Mouse (Mus musculus): ENCODE measurements at regions not wholly inside any gene's neighbourhood (a gene's known extent, or its start where the extent isn't known, plus 50 kb on each side); places are given as distances from the start of the nearest gene placed in this dataset.

DNA sequence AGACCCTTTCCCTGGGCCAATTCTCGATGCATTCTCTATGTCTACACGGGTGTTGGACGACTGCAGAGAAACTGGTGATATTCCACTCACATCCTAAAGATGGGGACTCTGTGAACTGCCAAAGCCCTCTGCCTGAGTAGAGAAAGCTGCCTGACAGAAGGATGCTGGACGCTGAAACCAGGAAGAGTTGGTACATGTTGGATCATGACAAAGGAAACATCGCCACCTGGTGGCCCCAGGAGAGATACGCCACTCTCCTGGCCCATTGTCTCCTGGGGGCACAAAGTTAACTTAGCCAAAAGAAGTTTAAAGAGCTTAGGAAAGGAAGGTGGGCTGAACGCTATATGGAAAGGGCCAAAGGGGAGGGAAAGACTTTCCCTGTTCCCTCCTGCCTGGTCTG is 65.9 kb upstream of the Dynlrb2 start:
- Histone ChIP-seq H3K9me3 (replicated peaks; ENCODE audit: insufficient read depth, low read length) (no peaks in the 10 kb centered on the region), H3K4me3 (ENCODE audit: control insufficient read depth in 1 of 2, insufficient read depth in 1 of 2, low read depth in 2 of 2, low read length in 2 of 2) (no peak overlapping the region), H3K79me2 (ENCODE audit: control insufficient read depth, insufficient read depth, low read length, poor library complexity) (no peaks in the 10 kb centered on the region), H3K36me3 (ENCODE audit: control insufficient read depth in 1 of 2, insufficient read depth in 2 of 2, low read length in 2 of 2) (no peaks in the 10 kb centered on the region), H3K9ac (ENCODE audit: control insufficient read depth, low read depth, low read length, poor library complexity, severe bottlenecking) (no peak overlapping the region), H3K27me3 (ENCODE audit: control insufficient read depth in 1 of 2, insufficient read depth in 2 of 2, low read length in 2 of 2) (no peaks in the 10 kb centered on the region), H3K4me1 (ENCODE audit: control insufficient read depth in 1 of 2, insufficient read depth in 2 of 2, low read length in 2 of 2) (no peaks in the 10 kb centered on the region), H3K27ac (ENCODE audit: control insufficient read depth, low read depth, low read length) (no peak overlapping the region)
- DNase-seq (ENCODE audit: low read depth, low spot score), result peak; percentile 13
- TF ChIP-seq CHD1 (IDR thresholded peaks at IDR 0.05; ENCODE audit: low read depth, low read length) (no peak), ZMIZ1 (IDR thresholded peaks at IDR 0.05; ENCODE audit: low read depth, low read length) (no peak), ZNF384 (IDR thresholded peaks at IDR 0.05; ENCODE audit: low read depth, low read length) (no peak), POLR2AphosphoS5 (IDR thresholded peaks at IDR 0.05; ENCODE audit: borderline replicate concordance, low read depth, low read length) (no peak), CTCF (IDR thresholded peaks at IDR 0.05 in 2 of 3, conservative IDR thresholded peaks at IDR 0.05 in 1 of 3; ENCODE audit: control insufficient read depth in 1 of 3, insufficient read depth in 1 of 3, low read depth in 2 of 3, low read length in 3 of 3, poor library complexity in 1 of 3, severe bottlenecking in 1 of 3) (peak; percentile 25 to 51 (median 43); a peak in 4 of 6 replicates), EP300 (IDR thresholded peaks at IDR 0.05; ENCODE audit: low read depth in 1 of 2, low read length in 2 of 2) (no peak), MEF2A (IDR thresholded peaks at IDR 0.05; ENCODE audit: extremely low read depth, insufficient replicate concordance, low read depth, low read length, poor library complexity, severe bottlenecking) (no peak), TAL1 (IDR thresholded peaks at IDR 0.05; ENCODE audit: low read length) (no peak), ZC3H11A (IDR thresholded peaks at IDR 0.05; ENCODE audit: low read depth, low read length) (no peak), GATA1 (IDR thresholded peaks at IDR 0.05; ENCODE audit: low read depth, low read length) (no peak), SMC3 (IDR thresholded peaks at IDR 0.05; ENCODE audit: low read depth, low read length) (peak; percentile 43), RAD21 (IDR thresholded peaks at IDR 0.05; ENCODE audit: low read depth, low read length) (peak; percentile 43), CHD2 (IDR thresholded peaks at IDR 0.05; ENCODE audit: low read length) (no peak), MYB (IDR thresholded peaks at IDR 0.05; ENCODE audit: low read depth, low read length) (no peak), POLR2AphosphoS2 (IDR thresholded peaks at IDR 0.05; ENCODE audit: low read length) (no peak), ETS1 (IDR thresholded peaks at IDR 0.05; ENCODE audit: low read depth, low read length) (no peak), JUND (IDR thresholded peaks at IDR 0.05; ENCODE audit: low read depth, low read length) (no peak), TBP (IDR thresholded peaks at IDR 0.05; ENCODE audit: low read depth, low read length) (no peak), POLR2A (IDR thresholded peaks at IDR 0.05; ENCODE audit: control insufficient read depth in 1 of 2, insufficient read depth in 1 of 2, low read depth in 1 of 2, low read length in 2 of 2, poor library complexity in 1 of 2) (no peak), MAFK (IDR thresholded peaks at IDR 0.05; ENCODE audit: borderline replicate concordance, low read depth, low read length) (no peak)

DNA sequence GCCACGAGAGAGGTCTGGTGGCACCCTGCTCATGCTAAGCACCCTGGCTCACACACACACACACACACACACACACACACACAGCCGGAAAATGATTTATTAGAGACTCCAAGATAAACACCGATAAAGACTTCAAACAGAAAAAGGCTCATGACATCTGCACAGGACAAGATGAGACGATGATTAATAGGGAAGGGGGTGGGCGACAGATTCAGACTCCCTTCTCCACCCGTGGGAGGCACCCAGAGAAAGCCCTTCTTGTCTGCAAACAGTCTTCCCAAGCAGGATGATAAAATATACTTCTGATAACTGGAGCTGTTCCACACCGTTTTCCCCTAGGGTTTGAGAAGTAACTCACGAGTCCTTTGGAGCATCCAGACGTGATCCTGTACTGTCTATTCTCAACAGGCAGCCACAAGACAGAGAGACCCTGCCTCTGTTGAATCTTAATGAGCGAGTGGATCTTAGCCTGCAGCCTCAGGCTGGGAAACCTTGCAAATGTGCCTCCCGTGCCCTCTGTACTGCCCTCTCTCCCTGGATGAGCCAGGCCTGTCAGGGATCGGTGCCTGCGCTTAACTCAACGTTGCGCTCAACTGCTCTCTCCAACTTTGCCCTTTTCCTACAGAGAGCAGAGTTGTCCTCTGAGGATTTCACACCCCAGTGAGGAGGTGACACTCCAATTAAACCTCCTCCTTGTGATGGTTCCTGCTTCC is 69.3 kb upstream of the Dynlrb2 start:
- Histone ChIP-seq H3K4me1 (ENCODE audit: control insufficient read depth in 1 of 2, insufficient read depth in 2 of 2, low read length in 2 of 2) (no peaks in the 10 kb centered on the region), H3K27me3 (ENCODE audit: control insufficient read depth in 1 of 2, insufficient read depth in 2 of 2, low read length in 2 of 2) (no peaks in the 10 kb centered on the region), H3K36me3 (ENCODE audit: control insufficient read depth in 1 of 2, insufficient read depth in 2 of 2, low read length in 2 of 2) (no peaks in the 10 kb centered on the region), H3K27ac (ENCODE audit: control insufficient read depth, low read depth, low read length) (no peak overlapping the region), H3K79me2 (ENCODE audit: control insufficient read depth, insufficient read depth, low read length, poor library complexity) (no peaks in the 10 kb centered on the region), H3K9me3 (replicated peaks; ENCODE audit: insufficient read depth, low read length) (no peaks in the 10 kb centered on the region), H3K4me3 (ENCODE audit: control insufficient read depth in 1 of 2, insufficient read depth in 1 of 2, low read depth in 2 of 2, low read length in 2 of 2) (no peak overlapping the region), H3K9ac (ENCODE audit: control insufficient read depth, low read depth, low read length, poor library complexity, severe bottlenecking) (no peak overlapping the region)
- no peak for DNase-seq (ENCODE audit: low read depth, low spot score)
- TF ChIP-seq CHD1 (IDR thresholded peaks at IDR 0.05; ENCODE audit: low read depth, low read length) (no peak), BHLHE40 (IDR thresholded peaks at IDR 0.05; ENCODE audit: borderline replicate concordance, low read depth, low read length) (no peak), JUND (IDR thresholded peaks at IDR 0.05; ENCODE audit: low read depth, low read length) (no peak), EP300 (IDR thresholded peaks at IDR 0.05; ENCODE audit: low read depth in 1 of 2, low read length in 2 of 2) (no peak), RCOR1 (IDR thresholded peaks at IDR 0.05; ENCODE audit: low read depth, low read length) (no peak), TCF12 (IDR thresholded peaks at IDR 0.05; ENCODE audit: low read depth, low read length) (no peak), ZMIZ1 (IDR thresholded peaks at IDR 0.05; ENCODE audit: low read depth, low read length) (no peak), POLR2AphosphoS5 (IDR thresholded peaks at IDR 0.05; ENCODE audit: borderline replicate concordance, low read depth, low read length) (no peak), UBTF (IDR thresholded peaks at IDR 0.05; ENCODE audit: borderline replicate concordance, insufficient read depth, low read depth, low read length) (no peak), TBP (IDR thresholded peaks at IDR 0.05; ENCODE audit: low read depth, low read length) (no peak)

Measured in MEL (cell line).